Mouse (Mus musculus): ENCODE results near the gene Il11.
A peak's percentile ranks its signal among the peaks of the same experiment; 100 is the strongest.

Gene Il11

GRCm38 (mm10) chr7:4743354-4743753 lies 39.3 kb downstream of the Il11 start:
- no peak for DNase-seq (ENCODE audit: low read depth, low spot score)

- DNase-seq (ENCODE audit: low read depth, low spot score): no peak
These were observed 40.2 kb downstream of the Il11 start for GRCm38 (mm10) chr7:4742482-4742819.

- peak; percentile 40 for DNase-seq (ENCODE audit: low read depth, low spot score)
These were observed 40.8 kb downstream of the Il11 start for GRCm38 (mm10) chr7:4741672-4742481.

GRCm38 (mm10) chr7:4741151-4741550 lies 41.5 kb downstream of the Il11 start:
- peak; percentile 94 for DNase-seq (ENCODE audit: low read depth, low spot score)

- peak; percentile 56 for DNase-seq (ENCODE audit: low read depth, low spot score)
These were observed 42.3 kb downstream of the Il11 start for GRCm38 (mm10) chr7:4740309-4740727.

GRCm38 (mm10) chr7:4739544-4740275 lies 42.9 kb downstream of the Il11 start, which contains the start of gene Kmt5c:
TSS of gene Kmt5c (plus strand) at chr7:4740115.
- peak; percentile 100 for DNase-seq (ENCODE audit: low read depth, low spot score)

GRCm38 (mm10) chr7:4739041-4739543 lies 43.6 kb downstream of the Il11 start:
- DNase-seq (ENCODE audit: low read depth, low spot score): no peak

GRCm38 (mm10) chr7:4732968-4733392 lies 49.7 kb downstream of the Il11 start:
- no peak for DNase-seq (ENCODE audit: low read depth, low spot score)

GRCm38 (mm10) chr7:4731090-4731489 lies 51.6 kb downstream of the Il11 start:
- no peak for DNase-seq (ENCODE audit: low read depth, low spot score)

- DNase-seq (ENCODE audit: low read depth, low spot score): no peak
These were observed 57.5 kb downstream of the Il11 start, which contains the start of gene Tmem150b for GRCm38 (mm10) chr7:4725169-4725568. TSS of gene Tmem150b (minus strand) at chr7:4725249.

- no peak for DNase-seq (ENCODE audit: low read depth, low spot score)
These were observed 58.3 kb downstream of the Il11 start for GRCm38 (mm10) chr7:4724359-4724758.

GRCm38 (mm10) chr7:4723508-4723907 lies 59.2 kb downstream of the Il11 start:
- DNase-seq (ENCODE audit: low read depth, low spot score): no peak
